Mouse (Mus musculus) midbrain, embryonic 13.5 days (tissue): ENCODE measurements around the gene Zbp1. TPM values are rescaled to one million over a fixed set of nuclear protein-coding genes. Genes with fewer than 3 reads are reported as not detected.

Experiments
- ATAC-seq: fragments of 200-750 bp; cut with Nextera tagmentation; 2 replicates; pipeline ENCODE4 v1.8.0; 2017; ENCODE audit warnings: mild to moderate bottlenecking, moderate TSS enrichment, moderate library complexity
- H3K27ac ChIP-seq: fragments of 300-500 bp; sonication (generic); 2 replicates; pipeline ENCODE4 v1.5.1; 2015; ENCODE audit warnings: inconsistent platforms, mild to moderate bottlenecking, moderate library complexity
- H3K27me3 ChIP-seq: fragments of 300-500 bp; sonication (generic); 2 replicates; pipeline ENCODE4 v1.6.1; 2015; ENCODE audit warnings: mild to moderate bottlenecking, inconsistent platforms
- H3K36me3 ChIP-seq: fragments of 300-500 bp; sonication (generic); 2 replicates; pipeline ENCODE4 v1.6.1; 2015; ENCODE audit warnings: mild to moderate bottlenecking, inconsistent platforms
- H3K4me1 ChIP-seq: fragments of 300-500 bp; sonication (generic); replicated peaks from 2 replicates; pipeline ENCODE4 v1.6.1; 2015; ENCODE audit warnings: inconsistent platforms
- H3K4me2 ChIP-seq: fragments of 300-500 bp; sonication (generic); replicated peaks from 2 replicates; pipeline ENCODE4 v1.6.1; 2015; ENCODE audit warnings: moderate library complexity, mild to moderate bottlenecking, inconsistent platforms
- H3K4me3 ChIP-seq: fragments of 300-500 bp; sonication (generic); replicated peaks from 2 replicates; pipeline ENCODE4 v1.5.1; 2015; ENCODE audit warnings: mild to moderate bottlenecking, inconsistent platforms
- H3K9ac ChIP-seq: fragments of 300-500 bp; sonication (generic); replicated peaks from 2 replicates; pipeline ENCODE4 v1.6.1; 2015; ENCODE audit warnings: mild to moderate bottlenecking, inconsistent platforms
- H3K9me3 ChIP-seq: fragments of 300-500 bp; sonication (generic); 2 replicates; pipeline ENCODE4 v1.6.1; 2016; ENCODE audit warnings: mild to moderate bottlenecking, inconsistent platforms
- WGBS: fragments of 180-500 bp; shearing (Covaris S2); methylation state at CpG from one replicate; pipeline ENCODE4 v1.1.7; 2015; 5-methylcytosine and 5-hydroxymethylcytosine counted together
- polyA plus RNA-seq: library from polyadenylated mRNA; unstranded; fragments of >200 nt; fragmentation: Nextera tagmentation; extraction: Ambion mirVana; gene quantifications from 2 replicates; pipeline ENCODE4 v1.2.1, GENCODE M21; 2015

Zbp1 gene
- polyA plus RNA-seq, 1 experiment from 2014 or later, result 0.50 TPM

DNA sequence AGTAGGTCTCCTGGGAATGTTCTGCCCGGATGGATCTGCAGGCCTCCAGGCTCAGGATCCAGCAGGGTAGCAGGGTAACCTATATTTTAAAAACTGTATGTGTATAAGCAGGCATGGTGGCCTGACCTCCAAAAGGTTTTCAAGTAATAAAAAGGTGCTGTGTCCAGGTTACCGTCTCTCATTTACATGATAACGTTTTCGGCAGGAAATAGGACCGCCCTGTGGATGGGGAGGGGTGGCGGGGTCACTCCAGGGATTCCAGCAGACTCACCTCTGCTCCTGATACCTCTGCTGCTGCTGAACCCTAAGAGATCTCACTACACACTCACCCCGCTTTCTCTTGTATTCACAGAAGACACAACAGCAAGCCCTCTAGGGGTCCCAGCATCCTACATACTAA lies 7.2 kb upstream of the Zbp1 start:
- H3K4me2 ChIP-seq, result no peak overlapping the region
- no peak for ATAC-seq
- no peak overlapping the region for H3K27ac ChIP-seq
- no peak overlapping the region for H3K9ac ChIP-seq
- no peaks in the 10 kb centered on the region for H3K27me3 ChIP-seq
- no peak overlapping the region for H3K4me3 ChIP-seq
- WGBS, result 86% methylated on average over 7 of the region's 7 CpGs
- H3K4me1 ChIP-seq, result peaks cover 8% of the 10 kb centered on the region
- H3K36me3 ChIP-seq, result peaks cover 38% of the 10 kb centered on the region
- H3K9me3 ChIP-seq, result no peaks in the 10 kb centered on the region

DNA sequence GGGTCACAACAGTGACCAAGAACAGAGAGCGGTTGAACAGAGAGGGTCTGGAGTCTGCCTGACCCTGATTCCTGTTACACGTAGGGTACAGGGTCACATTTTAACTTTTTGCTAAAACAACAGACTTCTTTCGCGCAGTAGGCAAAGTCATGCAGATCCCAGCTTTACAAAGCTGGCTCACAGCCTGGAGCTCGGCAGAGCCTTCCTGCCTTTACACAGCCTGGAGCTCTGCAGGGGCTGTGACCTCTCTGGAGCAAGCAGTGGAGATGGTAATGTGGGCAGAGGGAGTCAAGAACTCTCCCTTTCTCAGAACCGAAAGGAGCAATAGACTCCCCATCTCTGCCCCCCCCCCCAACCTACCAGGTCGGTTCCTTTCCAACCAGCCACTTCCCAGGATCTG lies 6.1 kb upstream of the Zbp1 start:
- 74% methylated on average over 7 of the region's 7 CpGs for WGBS
- no peak for ATAC-seq
- Histone ChIP-seq H3K9ac (no peak overlapping the region), H3K4me3 (no peak overlapping the region), H3K27me3 (no peaks in the 10 kb centered on the region), H3K4me1 (peaks cover 2% of the 10 kb centered on the region; the same call in 1 of the 2 replicates), H3K9me3 (no peaks in the 10 kb centered on the region), H3K27ac (no peak overlapping the region), H3K36me3 (peaks cover 32% of the 10 kb centered on the region), H3K4me2 (no peak overlapping the region)

DNA sequence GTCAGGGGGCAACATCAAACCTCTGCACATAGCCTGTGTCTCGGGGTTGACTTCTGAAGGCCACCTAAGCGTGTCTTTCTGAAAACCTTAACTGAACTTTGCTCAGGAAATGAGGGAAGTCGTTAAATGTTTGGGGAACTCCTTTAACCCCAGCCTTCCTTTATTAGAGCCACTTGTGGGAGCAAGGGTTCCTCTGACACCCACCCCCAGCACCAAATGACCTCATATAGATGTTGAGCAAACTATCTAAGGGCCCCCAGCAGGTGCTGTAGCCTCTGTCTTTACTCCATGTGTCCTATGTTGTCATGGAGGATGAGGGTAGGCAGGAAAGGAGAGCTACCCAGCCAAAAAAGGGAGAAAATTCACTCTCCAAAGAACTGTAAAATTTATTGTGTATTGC lies 5.4 kb upstream of the Zbp1 start:
- Histone ChIP-seq H3K27me3 (no peaks in the 10 kb centered on the region), H3K4me2 (no peak overlapping the region), H3K9ac (no peak overlapping the region), H3K4me3 (no peak overlapping the region), H3K4me1 (no peaks in the 10 kb centered on the region), H3K27ac (no peak overlapping the region), H3K36me3 (peaks cover 32% of the 10 kb centered on the region), H3K9me3 (no peaks in the 10 kb centered on the region)
- WGBS, result 79% methylated on average over 3 of the region's 3 CpGs
- no peak for ATAC-seq

DNA sequence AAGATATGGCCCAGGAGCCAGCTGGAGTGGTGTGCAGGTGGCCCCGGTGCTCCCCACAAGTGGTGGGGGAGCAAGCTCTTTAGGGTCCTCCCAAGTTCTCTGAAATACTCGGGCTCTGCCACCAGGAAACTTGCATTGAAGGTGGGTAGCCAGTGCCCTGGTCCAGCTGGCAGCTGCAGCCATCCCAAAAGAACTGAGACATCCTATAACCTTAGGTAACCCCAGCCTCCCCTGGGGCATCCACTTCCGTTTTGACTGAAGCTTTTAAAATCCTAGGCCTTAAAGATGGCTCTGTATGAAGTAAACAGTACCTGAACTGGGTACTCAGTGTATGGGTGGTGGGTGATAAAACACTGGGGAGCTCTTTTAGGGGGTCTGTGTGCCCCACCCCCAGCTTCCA lies 4.8 kb upstream of the Zbp1 start:
- ATAC-seq, result no peak
- no peak overlapping the region for H3K9ac ChIP-seq
- WGBS, result 80% methylated on average over 3 of the region's 3 CpGs
- no peak overlapping the region for H3K4me3 ChIP-seq
- H3K4me2 ChIP-seq, result no peak overlapping the region
- no peak overlapping the region for H3K27ac ChIP-seq
- H3K36me3 ChIP-seq, result peaks cover 29% of the 10 kb centered on the region
- H3K27me3 ChIP-seq, result no peaks in the 10 kb centered on the region
- H3K9me3 ChIP-seq, result no peaks in the 10 kb centered on the region
- 0 out of 2 replicates have a peak, but pooled peaks cover 2% of the 10 kb centered on the region for H3K4me1 ChIP-seq

DNA sequence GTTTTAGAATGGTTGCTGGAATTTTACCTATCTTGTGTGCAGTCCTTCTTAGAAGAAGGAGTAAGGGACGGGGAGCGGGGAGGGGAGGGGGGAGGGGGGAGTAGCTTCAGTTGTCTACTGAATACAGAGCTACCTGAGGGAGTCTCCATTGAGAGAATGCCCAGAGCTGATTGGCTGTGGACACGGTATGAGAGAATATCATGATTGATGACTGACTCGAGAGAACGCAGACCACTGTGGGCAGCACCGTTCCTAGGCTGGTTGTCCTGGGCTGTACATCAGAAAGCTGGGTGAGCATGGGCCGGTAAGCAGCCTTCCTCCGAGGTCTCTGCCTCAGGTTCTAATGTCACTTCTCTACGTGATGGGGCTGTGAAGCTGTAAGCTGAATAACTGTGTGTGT lies 2.0 kb upstream of the Zbp1 start:
- Histone ChIP-seq H3K9ac (no peak overlapping the region), H3K27me3 (no peaks in the 10 kb centered on the region), H3K4me2 (no peak overlapping the region), H3K4me1 (0 out of 2 replicates have a peak, but pooled peaks cover 4% of the 10 kb centered on the region), H3K36me3 (peaks cover 6% of the 10 kb centered on the region), H3K4me3 (no peak overlapping the region), H3K9me3 (no peaks in the 10 kb centered on the region), H3K27ac (no peak overlapping the region)
- 93% methylated on average over 9 of the region's 9 CpGs for WGBS
- no peak for ATAC-seq

DNA sequence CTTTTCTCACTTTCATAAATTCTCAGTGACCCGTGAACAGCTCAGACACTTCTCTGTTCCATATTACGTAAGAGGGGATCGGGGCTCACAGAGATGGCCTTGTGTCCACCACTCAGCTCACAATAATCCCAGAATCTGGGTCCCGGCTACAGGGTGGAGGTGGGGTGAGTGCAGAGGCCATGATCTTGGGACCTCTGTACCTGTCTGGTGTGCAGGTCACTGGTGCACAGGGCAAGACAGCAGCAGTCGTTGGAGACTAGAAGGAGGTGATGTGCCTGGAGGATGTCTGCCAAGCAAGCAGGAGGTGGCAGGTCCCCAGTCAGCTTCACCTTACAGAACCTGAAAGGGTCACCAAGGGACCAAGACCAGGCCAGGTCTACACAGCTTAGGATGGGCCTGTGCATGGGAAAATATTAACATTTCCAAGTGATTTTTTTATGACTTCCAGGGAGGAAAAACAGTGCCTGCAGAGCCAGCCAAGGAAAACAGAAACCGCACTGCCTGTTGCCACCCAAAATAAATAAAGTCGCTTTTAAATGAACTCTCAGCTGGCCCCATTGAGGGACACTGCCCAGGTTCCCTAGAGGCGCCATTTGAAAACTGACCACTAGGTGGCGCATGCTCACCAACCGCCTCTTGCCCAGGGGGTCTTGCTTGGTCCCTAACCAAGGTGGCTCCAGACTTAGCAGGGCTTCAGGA lies 682 bp upstream of the Zbp1 start:
- peak; percentile 41; the same call in 1 of the 2 replicates for ATAC-seq
- no peak overlapping the region for H3K4me3 ChIP-seq
- 52% methylated on average over 10 of the region's 10 CpGs for WGBS
- H3K4me2 ChIP-seq, result no peak overlapping the region
- no peaks in the 10 kb centered on the region for H3K36me3 ChIP-seq
- H3K9ac ChIP-seq, result no peak overlapping the region
- 0 out of 2 replicates have a peak, but pooled peaks cover 4% of the 10 kb centered on the region for H3K4me1 ChIP-seq
- no peaks in the 10 kb centered on the region for H3K27me3 ChIP-seq
- 0 out of 2 replicates have a peak, but pooled peaks cover 1% of the 10 kb centered on the region for H3K9me3 ChIP-seq
- no peak overlapping the region for H3K27ac ChIP-seq

DNA sequence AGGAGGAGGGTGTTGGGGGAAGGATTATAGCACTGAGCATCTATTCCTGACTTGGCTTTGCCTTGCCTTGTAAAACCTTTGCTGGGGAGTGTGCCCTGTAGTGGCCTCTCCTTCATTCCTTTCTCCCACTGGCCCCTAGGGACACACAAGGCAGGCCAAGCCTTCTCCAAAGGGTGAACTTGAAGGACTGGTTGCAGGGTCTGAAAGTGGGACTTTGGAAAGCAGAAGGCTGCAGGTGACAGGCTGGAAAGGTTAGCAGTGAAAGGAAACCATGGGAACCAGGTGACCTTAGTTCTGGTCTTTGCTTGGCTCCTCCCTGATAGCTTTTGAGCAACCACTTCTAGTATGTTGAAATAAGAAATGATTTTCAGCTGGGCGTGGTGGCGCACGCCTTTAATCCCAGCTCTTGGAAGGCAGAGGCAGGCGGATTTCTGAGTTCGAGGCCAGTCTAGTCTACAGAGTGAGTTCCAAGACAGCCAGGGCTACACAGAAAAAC lies 912 bp downstream of the Zbp1 start:
- 87% methylated on average over 5 of the region's 5 CpGs for WGBS
- no peak for ATAC-seq
- H3K9me3 ChIP-seq, result 0 out of 2 replicates have a peak, but pooled peaks cover 3% of the 10 kb centered on the region

DNA sequence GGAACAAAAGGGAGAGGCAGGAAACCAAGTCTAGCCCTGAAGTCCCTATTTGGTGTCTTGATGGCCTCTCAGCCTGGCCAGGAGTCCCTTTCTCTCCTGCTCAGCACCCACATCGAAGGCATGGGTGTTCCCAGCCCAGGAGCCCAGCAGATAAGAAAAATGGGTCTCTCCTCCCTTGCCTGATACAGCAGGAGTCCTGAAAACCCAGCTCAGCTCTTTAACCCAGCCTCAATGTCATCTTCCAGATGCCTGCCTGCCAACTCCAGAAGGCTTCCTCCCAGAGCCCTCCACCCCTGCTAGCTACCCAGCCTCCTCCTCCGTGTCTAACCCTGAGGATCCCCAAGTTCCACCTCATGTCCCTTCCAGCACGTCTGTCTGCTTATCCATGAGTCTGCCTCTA lies 1.5 kb downstream of the Zbp1 start:
- no peaks in the 10 kb centered on the region for H3K36me3 ChIP-seq
- no peak overlapping the region for H3K27ac ChIP-seq
- ATAC-seq, result no peak
- no peak overlapping the region for H3K9ac ChIP-seq
- no peaks in the 10 kb centered on the region for H3K27me3 ChIP-seq
- H3K4me2 ChIP-seq, result no peak overlapping the region
- WGBS, result 70% methylated on average over 3 of the region's 3 CpGs
- H3K9me3 ChIP-seq, result 0 out of 2 replicates have a peak, but pooled peaks cover 3% of the 10 kb centered on the region
- H3K4me3 ChIP-seq, result no peak overlapping the region
- H3K4me1 ChIP-seq, result 0 out of 2 replicates have a peak, but pooled peaks cover 4% of the 10 kb centered on the region

More for the DNA sequence above, 912 bp downstream of the Zbp1 start:
- Histone ChIP-seq H3K9ac (no peak overlapping the region), H3K4me2 (no peak overlapping the region), H3K36me3 (no peaks in the 10 kb centered on the region), H3K27me3 (no peaks in the 10 kb centered on the region), H3K4me3 (no peak overlapping the region), H3K4me1 (0 out of 2 replicates have a peak, but pooled peaks cover 4% of the 10 kb centered on the region), H3K27ac (no peak overlapping the region)

DNA sequence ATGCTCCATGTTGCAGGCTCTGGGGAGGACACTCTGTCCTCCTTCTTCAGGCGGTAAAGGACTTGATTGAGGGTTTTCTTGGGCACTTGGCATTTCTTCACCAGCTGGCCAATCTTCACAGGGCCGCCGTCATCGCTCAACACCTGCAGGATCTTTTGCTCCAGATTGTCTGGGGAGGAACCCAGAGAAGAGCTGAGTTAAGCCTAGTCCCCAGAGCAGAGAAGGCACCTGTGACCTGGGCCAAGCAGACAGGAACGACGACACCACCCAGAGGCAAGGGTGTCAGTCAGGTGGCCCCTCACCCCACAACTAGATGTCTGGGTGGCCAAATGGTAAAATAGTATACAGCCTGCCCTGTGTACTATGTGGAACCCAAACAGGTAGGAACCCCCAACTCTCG lies 1.9 kb downstream of the Zbp1 start:
- ATAC-seq, result no peak
- Histone ChIP-seq H3K4me1 (0 out of 2 replicates have a peak, but pooled peaks cover 4% of the 10 kb centered on the region), H3K9me3 (0 out of 2 replicates have a peak, but pooled peaks cover 3% of the 10 kb centered on the region), H3K36me3 (no peaks in the 10 kb centered on the region), H3K4me3 (no peak overlapping the region), H3K27ac (no peak overlapping the region), H3K27me3 (no peaks in the 10 kb centered on the region), H3K9ac (no peak overlapping the region), H3K4me2 (no peak overlapping the region)
- 89% methylated on average over 7 of the region's 7 CpGs for WGBS

DNA sequence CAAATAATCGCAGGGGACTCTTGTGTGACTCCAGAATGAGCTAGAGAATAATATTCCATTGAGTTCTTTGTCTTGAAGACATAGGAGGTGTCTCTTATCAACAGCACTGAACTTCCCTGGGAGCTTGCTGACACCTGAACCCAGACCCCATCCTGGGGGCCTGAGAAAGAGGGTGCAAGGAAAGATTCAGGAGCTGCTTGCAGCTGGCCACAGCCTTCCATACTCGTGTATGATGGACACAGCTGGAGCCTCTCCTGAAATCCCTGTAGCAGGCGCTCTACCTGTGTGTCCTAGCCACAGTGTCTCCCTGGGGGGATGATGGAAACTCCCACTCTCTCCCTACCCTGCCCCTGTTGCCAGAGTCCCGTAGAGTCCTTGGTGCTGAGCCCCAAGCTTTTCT lies 6.5 kb downstream of the Zbp1 start:
- H3K27me3 ChIP-seq, result no peaks in the 10 kb centered on the region
- no peak overlapping the region for H3K9ac ChIP-seq
- H3K4me2 ChIP-seq, result no peak overlapping the region
- no peak overlapping the region for H3K4me3 ChIP-seq
- 81% methylated on average over 4 of the region's 4 CpGs for WGBS
- 0 out of 2 replicates have a peak, but pooled peaks cover 3% of the 10 kb centered on the region for H3K9me3 ChIP-seq
- ATAC-seq, result no peak
- H3K4me1 ChIP-seq, result no peaks in the 10 kb centered on the region
- H3K36me3 ChIP-seq, result no peaks in the 10 kb centered on the region
- no peak overlapping the region for H3K27ac ChIP-seq

DNA sequence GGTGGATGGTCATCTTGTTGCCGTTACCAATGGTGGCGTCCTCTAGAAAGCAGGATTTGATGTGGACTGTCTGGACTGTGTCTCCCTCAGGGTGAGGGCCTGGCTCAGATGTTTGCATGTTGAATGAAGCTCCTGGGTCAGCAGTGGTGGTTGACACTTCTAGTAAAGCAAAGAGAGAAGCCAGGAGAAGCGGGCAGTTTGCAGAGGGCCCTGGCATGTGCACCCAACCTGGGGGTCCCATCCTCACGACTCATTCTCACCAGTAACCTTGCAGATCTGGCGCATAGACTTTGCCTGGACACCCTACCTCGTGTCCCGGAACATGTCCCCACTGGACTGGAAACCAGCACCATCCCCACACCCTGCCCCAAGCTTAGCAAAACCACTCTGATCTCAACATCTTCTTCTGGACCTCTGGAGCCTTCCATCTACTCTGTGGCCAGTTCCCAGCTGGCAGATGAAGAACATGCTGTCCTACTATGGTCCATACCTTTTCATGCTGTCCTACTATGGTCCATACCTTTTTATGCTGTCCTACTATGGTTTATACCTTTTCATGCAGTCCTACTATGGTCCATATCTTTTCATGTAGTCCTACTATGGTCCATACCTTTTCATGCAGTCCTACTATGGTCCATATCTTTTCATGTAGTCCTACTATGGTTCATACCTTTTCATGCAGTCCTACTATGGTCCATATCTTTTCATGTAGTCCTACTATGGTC lies 9.5 kb downstream of the Zbp1 start:
- H3K9me3 ChIP-seq, result 0 out of 2 replicates have a peak, but pooled peaks cover under 1% of the 10 kb centered on the region
- no peak overlapping the region for H3K4me3 ChIP-seq
- no peak overlapping the region for H3K27ac ChIP-seq
- WGBS, result 96% methylated on average over 7 of the region's 7 CpGs
- H3K27me3 ChIP-seq, result no peaks in the 10 kb centered on the region
- H3K36me3 ChIP-seq, result no peaks in the 10 kb centered on the region
- no peak for ATAC-seq
- no peak overlapping the region for H3K4me2 ChIP-seq
- no peaks in the 10 kb centered on the region for H3K4me1 ChIP-seq
- no peak overlapping the region for H3K9ac ChIP-seq

DNA sequence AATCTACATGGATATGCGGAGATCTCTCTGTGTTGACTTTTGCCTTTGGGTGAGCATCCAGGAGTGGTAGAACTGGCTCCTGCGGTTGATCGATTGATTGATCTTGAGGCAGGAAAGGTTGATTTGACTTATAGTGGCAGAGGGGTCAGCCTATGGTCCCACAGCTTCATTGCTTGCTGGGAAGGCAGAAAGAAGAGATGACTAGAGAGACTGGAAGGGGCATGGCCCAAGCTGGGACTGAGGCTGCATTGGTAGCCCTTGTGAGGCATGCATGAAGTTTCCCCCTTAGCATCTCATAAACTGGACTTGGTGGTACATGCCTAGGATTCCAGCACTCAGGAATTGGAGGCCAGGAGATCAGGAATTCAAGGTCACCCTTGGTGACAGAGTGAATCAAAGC lies 11.7 kb downstream of the Zbp1 start:
- 97% methylated on average over 3 of the region's 3 CpGs for WGBS
- no peak for ATAC-seq
- no peaks in the 10 kb centered on the region for H3K9me3 ChIP-seq
- H3K27me3 ChIP-seq, result no peaks in the 10 kb centered on the region
- no peak overlapping the region for H3K9ac ChIP-seq
- no peak overlapping the region for H3K4me3 ChIP-seq
- H3K4me2 ChIP-seq, result no peak overlapping the region
- no peak overlapping the region for H3K27ac ChIP-seq
- H3K4me1 ChIP-seq, result no peaks in the 10 kb centered on the region
- no peaks in the 10 kb centered on the region for H3K36me3 ChIP-seq
